Mouse (Mus musculus) left cerebral cortex, postnatal 10 days (tissue): ENCODE results near the gene Atp6ap1. TPM values are rescaled to one million over a fixed set of nuclear protein-coding genes. Genes with fewer than 3 reads are reported as not detected.
A peak's percentile ranks its signal among the peaks of the same experiment; 100 is the strongest.

Source experiments
- DNase-seq, 2 experiments: peaks; one replicate each; pipeline ENCODE4 v3.0.0; 2021 to 2022; ENCODE audit warnings: low spot score in 2 of 2, mixed read lengths in 1 of 2; ENCODE audit errors: extremely low spot score in 1 of 2
- intact Hi-C: fragments of 180-260 bp; cut with DNase I; formaldehyde crosslinking; loops from one replicate; pipeline ENCODE4 v1.15.1; 2025
- microRNA-seq: library from miRNA; unstranded; fragments of <30 nt; microRNA quantifications from one replicate; pipeline ENCODE4 v1.2.0, GENCODE M21; 2022
- total RNA-seq, 2 experiments: library from RNA; stranded (reverse); gene quantifications; 2 replicates each; pipeline ENCODE4 v1.2.3; 2021

Atp6ap1 gene
- total RNA-seq, 2 experiments from 2014 or later = 324 to 341 TPM

- intact Hi-C loops = no loop called here
- no peak for DNase-seq
Measured at GRCm38 (mm10) chrX:74293431-74293830, 3.5 kb upstream of the Atp6ap1 start.

- intact Hi-C loops = no loop called here
- DNase-seq = no peak
Measured at GRCm38 (mm10) chrX:74298348-74298747, 1.5 kb downstream of the Atp6ap1 start.

- DNase-seq = no peak
- intact Hi-C loops = no loop called here
Measured at GRCm38 (mm10) chrX:74299721-74300120, 2.8 kb downstream of the Atp6ap1 start.

DNA sequence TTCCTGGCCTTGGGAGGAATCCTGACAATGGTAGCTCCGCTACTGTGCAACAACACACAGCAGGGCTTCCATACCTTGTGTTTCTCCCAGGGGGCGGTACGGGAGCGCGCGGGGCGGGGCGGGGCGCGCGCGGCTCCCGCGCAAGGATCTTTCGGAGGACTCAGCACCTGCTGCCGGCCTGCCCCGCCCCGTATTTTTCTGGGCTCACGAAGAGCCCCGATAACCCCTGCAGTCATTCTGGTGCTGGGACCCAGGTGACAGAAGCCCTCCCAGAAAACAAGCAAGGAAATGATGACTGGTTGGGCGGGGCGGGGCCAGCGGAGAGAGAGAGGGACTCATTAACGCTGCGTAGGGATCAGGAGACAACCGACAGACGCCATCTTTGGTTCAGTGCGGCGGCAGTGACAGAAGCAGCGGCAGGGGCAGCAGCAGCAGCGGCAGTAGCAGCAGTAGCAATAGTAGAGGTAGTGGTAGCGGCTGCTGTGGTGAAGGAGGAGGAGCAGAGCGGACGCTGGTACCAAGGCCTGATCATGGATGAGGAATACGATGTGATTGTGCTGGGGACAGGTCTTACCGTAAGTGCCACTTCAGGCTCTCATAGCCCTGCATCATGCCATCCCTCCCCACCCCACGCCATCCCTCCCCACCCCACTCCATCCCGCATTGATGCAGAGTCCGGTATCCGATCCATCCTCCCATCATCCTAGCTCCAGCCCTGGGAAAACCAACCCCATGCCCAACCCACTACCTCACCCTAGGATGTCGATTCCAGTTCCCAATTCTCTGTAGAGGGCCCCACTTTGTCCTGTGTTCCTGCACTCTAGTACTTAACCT is 8.2 kb downstream of the Atp6ap1 start, which contains the start of gene Gdi1:
Gene Gdi1, plus strand, starts transcription at position 132 of the 834 bp plus-strand sequence.
- DNase-seq = peak; percentile 55 to 80
- intact Hi-C loops = no loop called here

DNA sequence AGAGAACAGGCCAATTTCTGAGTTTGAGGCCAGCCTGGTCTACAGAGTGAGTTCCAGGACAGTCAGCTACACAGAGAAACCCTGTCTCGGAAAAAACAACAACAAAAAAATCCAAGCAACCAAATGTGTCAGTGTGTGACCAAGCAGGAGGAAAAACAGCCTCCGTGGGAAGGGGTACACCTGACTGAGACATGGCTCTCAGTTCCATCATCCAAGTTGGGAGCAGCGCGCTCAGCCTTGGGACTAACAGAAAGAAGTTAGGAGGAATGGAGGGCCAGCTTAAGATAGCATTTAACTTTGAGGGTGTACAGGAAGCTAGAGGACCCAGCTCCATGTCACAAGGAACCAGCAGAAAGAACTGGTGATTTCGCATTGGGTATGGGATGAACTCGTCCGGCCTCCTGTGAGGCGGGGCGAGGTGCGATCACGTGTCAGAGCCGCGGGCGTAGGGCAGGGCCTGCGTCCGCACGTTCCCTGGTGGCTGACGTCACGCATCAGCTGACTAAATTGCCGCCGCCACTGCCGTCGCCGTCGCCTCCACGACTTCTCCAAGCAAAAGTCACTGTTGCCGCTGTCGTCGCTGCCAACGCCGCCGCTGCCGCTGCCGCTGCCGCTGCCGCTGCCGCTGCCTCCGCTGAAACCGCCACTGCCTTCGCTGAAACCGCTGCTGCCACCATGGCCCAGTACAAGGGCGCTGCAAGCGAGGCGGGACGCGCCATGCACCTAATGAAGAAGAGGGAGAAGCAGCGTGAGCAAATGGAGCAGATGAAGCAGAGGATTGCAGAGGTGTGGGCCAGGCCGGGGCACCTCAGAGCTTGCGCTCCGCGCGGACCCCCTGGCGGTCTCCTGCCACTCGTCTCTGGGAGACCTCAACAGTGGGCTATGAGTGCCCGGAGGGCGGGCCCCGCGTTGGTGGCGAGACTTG is 15.9 kb downstream of the Atp6ap1 start, which contains the start of gene Fam50a:
Gene Fam50a, plus strand, starts transcription at position 494 of the 925 bp plus-strand sequence.
- intact Hi-C loops = no loop called here
- DNase-seq = peak; percentile 85 to 93

DNA sequence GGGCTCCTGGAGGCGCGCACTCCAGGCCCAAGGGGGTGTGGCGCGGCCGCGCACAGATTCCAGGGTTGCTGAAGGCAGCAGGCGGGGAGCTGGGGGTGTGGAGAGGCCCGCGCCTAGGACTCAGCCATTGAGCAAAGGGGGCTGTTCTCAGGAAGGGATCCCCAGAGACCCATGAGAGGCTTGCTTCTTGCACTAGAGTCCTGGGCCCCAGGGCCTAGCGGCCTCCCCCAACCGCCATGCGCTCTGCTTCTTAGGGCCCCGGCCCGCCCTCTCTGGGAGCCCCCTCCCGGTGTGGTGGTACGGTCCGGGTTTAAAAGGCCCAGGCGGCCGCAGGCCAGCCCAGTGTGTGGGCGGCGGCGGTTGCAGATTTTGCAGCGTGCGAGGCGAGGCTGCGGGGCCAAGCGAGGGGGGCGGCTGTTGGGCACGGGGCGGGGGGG is 31.8 kb downstream of the Atp6ap1 start, which contains the start of gene Plxna3:
Gene Plxna3, plus strand, starts transcription at position 342 of the 437 bp plus-strand sequence.
- peak; percentile 41 to 79 for DNase-seq
- intact Hi-C loops = no loop called here

GRCm38 (mm10) chrX:74329215-74329671 is 32.3 kb downstream of the Atp6ap1 start:
- no peak for DNase-seq
- intact Hi-C loops = no loop called here

DNA sequence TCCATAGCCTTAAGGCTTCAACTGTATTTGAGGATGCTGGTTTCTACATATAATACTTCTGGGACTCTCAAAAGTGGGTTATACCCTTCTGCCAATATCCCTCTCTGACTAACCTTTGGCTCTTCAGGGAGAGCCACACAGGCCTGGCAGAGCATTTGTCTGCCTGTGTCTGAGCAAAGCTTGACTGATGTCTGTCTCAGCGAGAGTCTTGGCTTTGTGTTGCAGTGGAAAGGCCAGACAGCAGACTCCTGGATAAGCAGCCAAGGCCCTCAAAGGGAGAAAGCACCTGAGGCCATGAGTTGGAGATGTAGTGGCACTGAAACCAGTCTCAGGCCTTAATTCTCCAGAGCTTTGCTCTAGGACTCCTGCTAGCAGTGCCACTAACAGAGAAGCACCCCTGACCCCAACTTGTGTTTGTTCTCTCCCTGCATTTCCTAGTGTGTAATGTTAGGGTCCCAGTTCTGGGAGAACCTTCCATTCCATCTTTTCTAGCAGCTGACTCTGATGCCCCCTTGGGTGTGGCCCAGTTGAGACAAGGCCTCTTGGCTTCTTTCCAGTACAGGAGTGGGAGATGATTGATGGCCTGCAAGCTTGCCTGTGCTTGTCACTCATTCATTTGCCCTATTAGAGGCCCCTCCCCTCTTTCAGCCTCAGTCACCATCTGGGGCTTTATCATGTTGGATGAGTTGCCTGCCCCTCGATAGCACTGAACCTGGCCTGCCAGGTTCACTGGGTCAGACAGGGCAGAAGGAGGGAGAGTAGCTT is 33.5 kb downstream of the Atp6ap1 start:
- DNase-seq = no peak

GRCm38 (mm10) chrX:74352645-74353466 is 56.0 kb downstream of the Atp6ap1 start:
- DNase-seq = no peak
- intact Hi-C loops = no loop called here

More for the DNA sequence above, 33.5 kb downstream of the Atp6ap1 start:
- intact Hi-C loops = no loop called here

DNA sequence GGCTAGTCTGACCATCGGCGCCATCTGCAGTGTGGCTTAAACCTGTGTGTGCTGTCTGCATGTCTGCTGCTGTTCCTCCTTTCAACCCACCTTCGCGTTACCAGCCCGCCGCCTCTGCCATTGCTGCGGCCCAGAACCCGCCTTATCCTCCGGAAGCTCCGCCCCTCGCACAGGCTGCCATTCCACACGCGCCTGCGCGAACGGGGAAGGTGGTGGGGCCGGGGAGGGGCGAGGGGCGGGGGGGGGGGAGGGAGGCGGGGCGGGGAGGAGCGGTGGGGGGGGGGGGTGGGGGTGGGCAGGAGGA is 56.5 kb downstream of the Atp6ap1 start, which contains the start of gene Lage3:
Gene Lage3, minus strand, starts transcription at position 152 of the 304 bp plus-strand sequence.
- intact Hi-C loops = no loop called here

More for the DNA sequence above, 56.5 kb downstream of the Atp6ap1 start, which contains the start of gene Lage3:
- peak; percentile 63 to 91 for DNase-seq

Small RNA genes lying within 50 kb of the gene (microRNA-seq; reads per million reads assigned to microRNA genes)
- gene Mir7091 (not detected), gene Mir7092 (not detected)

Other genes starting within 250 kb of the Atp6ap1 start
- gene Opn1mw, start 169.6 kb upstream of the Atp6ap1 start, total RNA-seq = not detected
- gene Mecp2, start 161.7 kb upstream of the Atp6ap1 start, total RNA-seq = 10 to 100 TPM; 77.1 to 78.0 TPM
- not detected for gene Tex28, start 129.3 kb upstream of the Atp6ap1 start, total RNA-seq
- not detected for gene Tktl1, start 119.8 kb upstream of the Atp6ap1 start, total RNA-seq
- 100 to 1,000 TPM; 199 to 211 TPM for gene Flna, start 47.3 kb upstream of the Atp6ap1 start, total RNA-seq
- gene Emd, start 42.4 kb upstream of the Atp6ap1 start, total RNA-seq = 10 to 100 TPM; 43.9 to 44.4 TPM
- 100 to 1,000 TPM; 150 to 215 TPM for gene Rpl10, start 26.3 kb upstream of the Atp6ap1 start, total RNA-seq
- 10 to 100 TPM; 56.1 to 56.3 TPM for gene Taz, start 15.2 kb upstream of the Atp6ap1 start, total RNA-seq
- 1 to 10 TPM; 2.7 to 3.2 TPM for gene Dnase1l1, start 14.8 kb upstream of the Atp6ap1 start, total RNA-seq
- gene Gdi1, start 7.9 kb downstream of the Atp6ap1 start, total RNA-seq = 100 to 1,000 TPM; 705 to 729 TPM
- 10 to 100 TPM; 37.6 to 44.6 TPM for gene Fam50a, start 15.9 kb downstream of the Atp6ap1 start, total RNA-seq
- gene Plxna3, start 32.0 kb downstream of the Atp6ap1 start, total RNA-seq = 10 to 100 TPM; 65.7 to 74.2 TPM
- gene Lage3, start 56.5 kb downstream of the Atp6ap1 start, total RNA-seq = 10 to 100 TPM; 31.9 to 35.9 TPM
- 10 to 100 TPM; 58.7 to 59.2 TPM for gene Ubl4a, start 76.1 kb downstream of the Atp6ap1 start, total RNA-seq
- 1 to 10 TPM; 2.0 to 2.4 TPM for gene Slc10a3, start 76.3 kb downstream of the Atp6ap1 start, total RNA-seq
- gene Fam3a, start 96.2 kb downstream of the Atp6ap1 start, total RNA-seq = 10 to 100 TPM; 16.4 to 24.1 TPM
- 10 to 100 TPM; 42.9 to 45.7 TPM for gene Ikbkg, start 96.2 kb downstream of the Atp6ap1 start, total RNA-seq
- 10 to 100 TPM; 29.8 to 33.3 TPM for gene G6pdx, start 132.1 kb downstream of the Atp6ap1 start, total RNA-seq
- gene Gm6880, start 184.3 kb downstream of the Atp6ap1 start, total RNA-seq = not detected